Mouse (Mus musculus) lung, postnatal 0 days (tissue): ENCODE results near the gene Ndrg2.

Experiments
- CTCF ChIP-seq: IDR thresholded peaks from 2 replicates; pipeline ENCODE4 v1.5.1; 2016; ENCODE audit warnings: antibody characterized with exemption, mild to moderate bottlenecking
- EP300 ChIP-seq: IDR thresholded peaks from 2 replicates; pipeline ENCODE4 v1.6.1; 2016; ENCODE audit warnings: antibody characterized with exemption, mild to moderate bottlenecking, control low read depth

DNA sequence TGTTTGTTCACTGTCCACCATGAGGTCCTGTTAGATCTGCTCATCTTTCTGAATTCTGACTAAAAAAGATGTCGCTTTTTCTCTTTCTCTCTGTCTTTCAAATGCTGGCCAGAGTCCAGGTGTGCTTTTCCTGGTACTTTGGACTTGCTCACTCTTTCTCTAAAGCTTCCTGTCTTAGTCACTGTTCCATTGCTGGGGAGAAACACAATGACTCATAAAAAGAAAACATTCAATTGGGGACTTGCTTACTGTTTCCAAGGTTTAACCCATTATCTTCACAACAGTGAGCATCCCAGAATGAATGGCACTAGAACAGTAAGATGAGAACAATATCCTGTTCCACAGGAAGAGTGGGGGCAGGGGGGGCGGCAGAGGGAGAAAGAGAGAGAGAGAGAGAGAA, 46.4 kb upstream of the Ndrg2 start:
- TF ChIP-seq EP300 (no peak), CTCF (no peak)
